Mouse (Mus musculus) kidney, embryonic 14.5 days (tissue): ENCODE data around the gene Zfp750. TPM values are rescaled to one million over a fixed set of nuclear protein-coding genes. Genes with fewer than 3 reads are reported as not detected.

Source experiments
- ATAC-seq: fragments of 200-750 bp; cut with Nextera tagmentation; 2 replicates; pipeline ENCODE4 v1.8.0; 2017; ENCODE audit warnings: moderate number of reproducible peaks, mild to moderate bottlenecking, moderate TSS enrichment, moderate library complexity; ENCODE audit not compliant: low FRiP score, low TSS enrichment
- H3K27ac ChIP-seq: fragments of 300-500 bp; sonication (generic); 2 replicates; pipeline ENCODE4 v1.5.1; 2014; ENCODE audit warnings: low read depth, mild to moderate bottlenecking, low read length, moderate library complexity, mixed read lengths
- H3K27me3 ChIP-seq: fragments of 300-500 bp; sonication (generic); 2 replicates; pipeline ENCODE4 v1.6.1; 2014; ENCODE audit warnings: mild to moderate bottlenecking, low read length; ENCODE audit not compliant: control insufficient read depth, insufficient read depth
- H3K36me3 ChIP-seq: fragments of 300-500 bp; sonication (generic); 2 replicates; pipeline ENCODE4 v1.6.1; 2014; ENCODE audit warnings: low read length, mixed read lengths; ENCODE audit not compliant: control insufficient read depth, insufficient read depth
- H3K4me1 ChIP-seq: fragments of 300-500 bp; sonication (generic); 2 replicates; pipeline ENCODE4 v1.6.1; 2014; ENCODE audit warnings: low read length, mixed read lengths; ENCODE audit not compliant: control insufficient read depth, insufficient read depth
- H3K4me2 ChIP-seq: fragments of 300-500 bp; sonication (generic); replicated peaks from 2 replicates; pipeline ENCODE4 v1.6.1; 2014; ENCODE audit warnings: low read depth, mild to moderate bottlenecking, low read length
- H3K4me3 ChIP-seq: fragments of 300-500 bp; sonication (generic); 2 replicates; pipeline ENCODE4 v1.5.1; 2014; ENCODE audit warnings: mild to moderate bottlenecking, low read length
- H3K9ac ChIP-seq: fragments of 300-500 bp; sonication (generic); 2 replicates; pipeline ENCODE4 v1.6.1; 2014; ENCODE audit warnings: low read depth, mild to moderate bottlenecking, low read length, moderate library complexity
- H3K9me3 ChIP-seq: fragments of 300-500 bp; sonication (generic); 2 replicates; pipeline ENCODE4 v1.6.1; 2016; ENCODE audit warnings: low read length; ENCODE audit not compliant: control insufficient read depth
- WGBS: fragments of 180-500 bp; shearing (Covaris S2); extraction: QIAGEN DNeasy Blood & Tissue Kit; methylation state at CpG from one replicate; pipeline ENCODE4 v1.1.7; 2014; 5-methylcytosine and 5-hydroxymethylcytosine counted together
- polyA plus RNA-seq: library from polyadenylated mRNA; unstranded; fragments of >200 nt; fragmentation: Nextera tagmentation; extraction: Ambion mirVana; gene quantifications from 2 replicates; pipeline ENCODE4 v1.2.1, GENCODE M21; 2014

Gene Zfp750
- polyA plus RNA-seq, 1 experiment from 2014 or later = 0.47 TPM

DNA sequence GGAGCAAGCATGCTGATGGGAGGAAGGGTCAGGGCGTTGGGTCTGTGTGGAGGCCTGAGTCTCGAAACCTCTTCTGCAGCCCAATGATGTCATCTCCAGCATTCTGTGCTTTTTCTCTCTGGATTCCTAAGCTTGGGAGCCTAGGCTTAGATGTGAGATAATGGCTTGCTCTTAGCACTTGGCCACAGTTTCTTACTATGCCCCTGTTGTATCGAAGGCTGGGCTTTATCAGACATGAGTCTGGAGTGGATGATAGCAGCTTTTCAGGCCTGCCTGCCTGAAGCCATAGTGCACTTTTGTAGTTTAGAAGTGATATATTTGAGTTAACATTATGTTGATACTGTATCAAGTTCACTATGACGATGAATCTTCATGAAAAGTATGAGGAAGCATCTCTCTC, 17.6 kb downstream of the Zfp750 start:
- Histone ChIP-seq H3K9ac (no peak overlapping the region), H3K36me3 (peaks cover 17% of the 10 kb centered on the region; the same call in 1 of the 2 replicates), H3K4me2 (no peak overlapping the region), H3K4me1 (no peaks in the 10 kb centered on the region), H3K9me3 (no peaks in the 10 kb centered on the region), H3K27me3 (no peaks in the 10 kb centered on the region), H3K27ac (no peak overlapping the region), H3K4me3 (no peak overlapping the region)
- ATAC-seq = no peak
- WGBS = 89% methylated on average over 4 of the region's 4 CpGs

DNA sequence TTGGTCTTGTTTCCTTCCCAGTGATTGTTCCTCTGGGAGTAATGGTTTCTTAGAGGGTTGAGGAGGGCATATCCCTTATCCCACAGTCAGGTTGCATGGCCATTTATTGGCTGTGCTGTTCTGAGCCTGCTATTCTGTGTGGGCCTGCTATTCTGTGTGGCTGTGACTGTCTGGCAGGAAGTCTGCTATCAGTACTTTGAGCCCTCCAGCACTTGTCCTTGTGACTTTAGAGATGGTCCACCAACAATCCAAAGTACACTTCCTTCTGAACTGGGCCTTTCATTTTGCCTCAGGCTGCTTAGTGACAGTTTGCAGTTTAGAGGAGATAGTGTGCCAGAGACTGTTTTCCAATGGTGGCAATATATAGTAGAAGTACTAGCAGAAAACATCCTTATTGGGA, 18.5 kb downstream of the Zfp750 start:
- Histone ChIP-seq H3K27ac (no peak overlapping the region), H3K9me3 (no peaks in the 10 kb centered on the region), H3K4me3 (no peak overlapping the region), H3K9ac (no peak overlapping the region), H3K36me3 (peaks cover 17% of the 10 kb centered on the region; the same call in 1 of the 2 replicates), H3K4me2 (no peak overlapping the region), H3K4me1 (no peaks in the 10 kb centered on the region), H3K27me3 (no peaks in the 10 kb centered on the region)
- no peak for ATAC-seq

GRCm38 (mm10) chr11:121490651-121491050, 28.5 kb downstream of the Zfp750 start:
- Histone ChIP-seq H3K9me3 (no peaks in the 10 kb centered on the region), H3K27me3 (no peaks in the 10 kb centered on the region), H3K9ac (no peak overlapping the region), H3K27ac (no peak overlapping the region), H3K4me2 (no peak overlapping the region), H3K4me1 (no peaks in the 10 kb centered on the region), H3K4me3 (no peak overlapping the region), H3K36me3 (peaks cover 8% of the 10 kb centered on the region; the same call in 1 of the 2 replicates)
- ATAC-seq = no peak

DNA sequence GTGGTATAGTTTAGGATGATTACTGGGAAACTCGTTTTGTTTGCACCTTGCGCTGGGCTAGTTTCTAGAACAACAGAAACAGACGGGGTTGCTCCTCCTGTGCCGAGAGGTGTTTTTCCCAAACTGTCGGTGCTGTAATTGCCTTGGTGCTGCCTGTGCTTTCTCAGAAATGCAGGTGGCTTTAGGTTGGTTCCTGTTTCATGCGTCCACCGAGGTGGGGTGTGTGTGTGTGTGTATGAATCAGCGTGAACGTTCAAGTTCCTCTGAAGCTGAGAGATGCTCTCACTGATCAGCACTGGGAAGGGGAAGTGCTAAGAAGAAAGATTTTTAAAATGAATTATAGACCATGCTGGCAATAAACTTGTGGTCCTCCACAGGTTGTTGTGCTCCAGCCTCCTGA, 33.3 kb downstream of the Zfp750 start:
- no peaks in the 10 kb centered on the region for H3K9me3 ChIP-seq
- WGBS = 71% methylated on average over 9 of the region's 9 CpGs
- no peak overlapping the region for H3K4me2 ChIP-seq
- no peak for ATAC-seq
- no peak overlapping the region for H3K27ac ChIP-seq
- no peaks in the 10 kb centered on the region; the same call in 1 of the 2 replicates for H3K36me3 ChIP-seq
- H3K9ac ChIP-seq = no peak overlapping the region
- no peaks in the 10 kb centered on the region for H3K4me1 ChIP-seq
- H3K4me3 ChIP-seq = no peak overlapping the region
- no peaks in the 10 kb centered on the region for H3K27me3 ChIP-seq

- 94% methylated on average over 2 of the region's 2 CpGs for WGBS
- Histone ChIP-seq H3K9me3 (no peaks in the 10 kb centered on the region), H3K4me1 (no peaks in the 10 kb centered on the region), H3K9ac (no peak overlapping the region), H3K27me3 (no peaks in the 10 kb centered on the region), H3K36me3 (peaks cover 6% of the 10 kb centered on the region; the same call in 1 of the 2 replicates), H3K4me3 (no peak overlapping the region), H3K27ac (no peak overlapping the region), H3K4me2 (no peak overlapping the region)
- ATAC-seq = no peak
These were observed 38.0 kb downstream of the Zfp750 start for GRCm38 (mm10) chr11:121481129-121481528.

DNA sequence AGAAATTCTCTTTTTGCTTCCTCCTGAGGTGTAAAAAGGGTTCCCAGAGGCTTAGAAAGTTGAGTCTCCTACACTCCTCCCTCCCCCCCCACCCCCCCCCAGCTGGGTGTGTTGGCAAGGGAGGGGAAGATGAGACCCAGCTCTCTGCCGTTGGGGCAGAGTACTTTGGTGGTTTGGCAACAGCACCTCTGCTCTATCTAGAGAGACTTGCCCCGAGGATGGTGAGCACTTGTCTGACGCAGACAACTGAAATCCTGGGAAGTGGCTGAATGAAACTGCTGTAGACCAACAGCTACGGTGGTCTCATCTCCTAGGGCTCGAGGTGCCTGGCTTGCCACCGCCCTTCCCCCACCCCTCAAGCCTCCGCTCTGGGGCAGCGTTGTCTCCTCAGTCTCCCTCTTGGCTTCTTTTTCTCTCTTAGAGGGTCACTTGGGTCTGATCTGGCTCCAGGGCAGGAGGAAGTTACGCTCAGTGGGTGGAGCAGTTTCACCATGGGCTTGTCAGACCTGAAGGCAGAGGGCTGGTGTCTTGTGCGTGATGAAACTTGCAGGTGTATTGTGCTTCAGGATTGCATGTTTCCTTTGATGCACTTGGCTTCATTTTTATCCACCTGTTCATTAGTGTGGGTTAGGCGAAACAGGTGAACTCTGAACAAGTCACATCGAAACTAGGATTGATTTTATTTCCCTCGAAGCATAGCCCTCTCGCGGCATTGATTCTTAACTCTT, 39.5 kb downstream of the Zfp750 start:
- Histone ChIP-seq H3K4me1 (no peaks in the 10 kb centered on the region), H3K4me3 (no peak overlapping the region), H3K27ac (no peak overlapping the region), H3K4me2 (no peak overlapping the region), H3K9me3 (no peaks in the 10 kb centered on the region), H3K9ac (no peak overlapping the region), H3K36me3 (peaks cover 6% of the 10 kb centered on the region; the same call in 1 of the 2 replicates), H3K27me3 (no peaks in the 10 kb centered on the region)
- no peak for ATAC-seq
- WGBS = 91% methylated on average over 15 of the region's 15 CpGs

DNA sequence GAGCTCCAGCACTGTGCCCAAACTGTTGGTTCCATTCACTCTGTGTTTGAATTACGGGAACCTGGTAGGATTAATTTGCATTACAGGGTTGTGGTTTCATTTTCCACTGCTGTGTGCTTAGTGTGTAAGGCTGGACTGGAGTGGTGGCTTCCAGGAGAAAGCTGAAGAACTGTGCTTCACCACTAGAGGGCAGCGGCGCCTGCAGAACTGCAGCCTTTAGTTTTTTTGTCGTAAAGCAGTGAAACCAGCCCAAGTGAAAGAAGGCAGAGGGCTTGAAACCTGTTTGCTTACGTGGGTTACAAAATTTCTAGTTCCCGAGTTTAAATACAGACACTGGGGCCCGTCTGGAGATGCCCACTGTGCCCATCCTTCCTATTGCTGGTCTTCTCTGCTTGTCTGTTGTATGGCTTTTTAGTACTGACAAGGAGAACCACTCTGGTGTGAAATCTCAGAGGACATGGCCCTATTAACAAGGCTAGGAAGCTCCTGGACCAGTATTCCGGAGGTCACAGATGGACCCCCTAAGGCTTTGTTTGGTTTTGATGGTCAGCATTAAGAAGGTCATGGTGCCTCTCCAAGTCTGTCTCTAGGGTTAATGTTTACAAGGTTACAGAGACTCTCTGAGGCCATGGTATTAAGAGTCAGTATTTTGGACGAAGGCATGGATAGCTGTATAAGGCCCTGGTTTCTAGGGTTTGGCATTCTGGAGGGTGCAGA, 43.3 kb downstream of the Zfp750 start:
- Histone ChIP-seq H3K4me1 (no peaks in the 10 kb centered on the region), H3K27me3 (no peaks in the 10 kb centered on the region), H3K9me3 (no peaks in the 10 kb centered on the region), H3K4me3 (no peak overlapping the region), H3K36me3 (peaks cover 6% of the 10 kb centered on the region; the same call in 1 of the 2 replicates), H3K9ac (no peak overlapping the region), H3K27ac (no peak overlapping the region), H3K4me2 (no peak overlapping the region)
- ATAC-seq = peak; percentile 43; the same call in 1 of the 2 replicates
- WGBS = 35% methylated on average over 9 of the region's 9 CpGs

DNA sequence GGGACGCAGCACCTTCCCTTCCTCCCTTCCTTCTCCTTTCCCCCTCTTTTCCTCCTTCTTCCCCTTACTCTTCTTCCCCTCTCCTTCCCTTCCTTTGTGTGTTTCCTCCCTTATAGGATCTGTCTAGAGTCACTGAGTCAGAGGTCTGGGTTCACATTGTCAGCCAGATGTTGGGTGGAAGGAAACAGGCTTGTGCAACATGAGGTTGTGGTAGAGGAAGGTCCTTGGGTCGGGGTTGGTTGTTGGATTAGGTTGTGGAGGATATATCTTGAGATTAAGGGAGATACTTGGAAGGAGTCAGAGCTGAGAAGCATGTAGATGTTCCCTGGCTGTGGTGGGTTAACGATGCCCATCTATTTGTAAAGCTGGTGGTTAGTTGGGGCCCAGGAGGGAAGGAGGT, 44.3 kb downstream of the Zfp750 start:
- H3K4me2 ChIP-seq = no peak overlapping the region
- no peaks in the 10 kb centered on the region for H3K9me3 ChIP-seq
- peaks cover 6% of the 10 kb centered on the region; the same call in 1 of the 2 replicates for H3K36me3 ChIP-seq
- H3K4me3 ChIP-seq = no peak overlapping the region
- H3K9ac ChIP-seq = no peak overlapping the region
- H3K27me3 ChIP-seq = no peaks in the 10 kb centered on the region
- no peak for ATAC-seq
- WGBS = 84% methylated on average over 3 of the region's 3 CpGs
- no peaks in the 10 kb centered on the region for H3K4me1 ChIP-seq
- H3K27ac ChIP-seq = no peak overlapping the region

DNA sequence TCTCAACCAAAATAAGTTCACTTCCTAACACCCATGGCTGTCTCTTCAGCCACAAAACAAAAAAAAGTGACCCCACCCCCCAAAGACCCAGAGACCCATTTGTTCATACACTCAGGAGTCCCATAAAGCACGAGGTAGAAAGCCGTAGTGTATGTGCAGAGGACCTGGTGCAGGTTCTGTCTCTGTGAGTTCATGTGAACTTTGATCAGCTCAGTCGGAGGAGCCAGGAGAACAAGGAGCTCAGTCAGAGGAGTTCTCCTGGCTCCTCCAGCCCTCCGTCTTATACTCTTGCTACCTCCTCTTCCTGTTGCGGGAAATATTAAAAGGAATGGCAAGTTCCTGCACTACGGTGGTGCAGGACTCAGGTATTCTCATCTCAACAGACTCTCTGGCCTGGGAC, 51.7 kb downstream of the Zfp750 start:
- Histone ChIP-seq H3K27me3 (no peaks in the 10 kb centered on the region), H3K27ac (no peak overlapping the region), H3K4me3 (no peak overlapping the region), H3K9ac (no peak overlapping the region), H3K9me3 (no peaks in the 10 kb centered on the region), H3K4me1 (no peaks in the 10 kb centered on the region), H3K4me2 (no peak overlapping the region), H3K36me3 (peaks cover 7% of the 10 kb centered on the region)
- 94% methylated on average over 6 of the region's 6 CpGs for WGBS
- ATAC-seq = no peak
